Mouse (Mus musculus) heart, postnatal 36 days (tissue): ENCODE results near the gene Zfp949. TPM values are rescaled to one million over a fixed set of nuclear protein-coding genes. Genes with fewer than 3 reads are reported as not detected.

Source experiments
- DNase-seq, 2 experiments: peaks; one replicate each; pipeline ENCODE4 v3.0.0; 2021 to 2022
- intact Hi-C: fragments of 180-260 bp; cut with DNase I; formaldehyde crosslinking; loops from one replicate; pipeline ENCODE4 v1.15.1; 2025
- total RNA-seq, 2 experiments: library from RNA; stranded (reverse); gene quantifications; 2 replicates each; pipeline ENCODE4 v1.2.3; 2021

Gene Zfp949
- 10 to 100 TPM in 1 of 2 experiments, 1 to 10 TPM in 1; 9.2 to 10.1 TPM for total RNA-seq

DNA sequence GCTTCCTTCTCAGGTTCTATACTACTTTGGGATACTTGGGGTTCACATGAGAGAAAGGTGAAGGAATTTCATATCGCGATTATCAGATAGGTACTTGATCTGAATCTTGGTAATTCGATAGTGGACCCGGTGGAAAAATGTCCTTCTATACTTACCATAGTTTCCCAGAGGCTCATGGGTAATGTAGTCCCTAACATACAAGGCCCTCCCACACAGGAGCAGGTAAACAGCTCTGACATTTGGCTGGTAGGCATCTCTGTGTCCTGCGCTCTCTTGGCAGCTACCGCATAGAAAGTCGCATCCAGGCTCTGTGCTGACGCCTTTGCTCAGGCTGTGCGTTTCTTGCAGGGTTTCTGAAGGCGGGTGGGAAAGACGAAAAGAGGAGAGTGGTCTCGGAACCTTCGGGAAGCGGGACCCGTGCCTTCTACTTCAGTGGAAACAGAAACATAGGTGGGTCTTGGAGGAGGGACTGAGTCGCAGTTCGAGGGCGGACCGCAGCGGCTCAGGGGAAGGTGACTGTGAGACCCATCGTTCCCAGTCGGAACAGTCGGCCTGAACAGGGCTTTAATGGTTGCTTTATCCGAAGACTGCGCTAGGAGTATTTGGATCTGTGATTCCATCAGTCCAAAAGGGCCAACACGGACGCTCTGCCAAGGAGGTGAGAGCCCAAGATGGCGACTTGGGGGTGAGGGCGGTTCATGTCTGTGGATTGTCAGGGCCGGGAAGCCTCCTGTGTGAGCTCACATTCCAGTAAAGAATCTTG is at the start of gene Zfp949:
Zfp949 (plus strand) TSS at position 170 of the 763 bp plus-strand sequence.
- intact Hi-C loops, result loop anchor here (2.0 to 10.0 kb wide), 4 partner anchors 67 to 1293 kb away; partner anchors contain the start of genes Cep162 and Snx14
- DNase-seq, result peak; percentile 68 to 72

DNA sequence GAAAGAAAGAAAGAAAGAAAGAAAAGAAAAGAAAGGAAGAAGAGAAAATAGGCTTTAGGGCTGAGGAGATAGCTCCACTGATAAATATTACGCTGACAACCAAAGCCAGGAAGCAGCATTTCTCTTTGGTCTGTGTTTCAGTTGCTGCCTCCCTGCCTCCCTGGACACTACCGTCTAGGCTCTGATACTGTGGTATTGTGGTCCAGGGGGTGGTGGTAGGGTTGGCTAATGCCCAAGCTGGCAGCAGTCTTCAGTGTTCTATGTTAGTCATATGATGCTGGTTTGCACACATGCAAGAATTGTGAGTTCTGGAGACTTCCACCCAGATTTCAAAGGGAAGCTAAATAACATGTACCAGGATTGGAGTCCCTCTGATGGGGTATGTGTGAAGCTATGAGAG is 47.7 kb upstream of the Zfp949 start:
- intact Hi-C loops, result no loop called here
- DNase-seq, result no peak

DNA sequence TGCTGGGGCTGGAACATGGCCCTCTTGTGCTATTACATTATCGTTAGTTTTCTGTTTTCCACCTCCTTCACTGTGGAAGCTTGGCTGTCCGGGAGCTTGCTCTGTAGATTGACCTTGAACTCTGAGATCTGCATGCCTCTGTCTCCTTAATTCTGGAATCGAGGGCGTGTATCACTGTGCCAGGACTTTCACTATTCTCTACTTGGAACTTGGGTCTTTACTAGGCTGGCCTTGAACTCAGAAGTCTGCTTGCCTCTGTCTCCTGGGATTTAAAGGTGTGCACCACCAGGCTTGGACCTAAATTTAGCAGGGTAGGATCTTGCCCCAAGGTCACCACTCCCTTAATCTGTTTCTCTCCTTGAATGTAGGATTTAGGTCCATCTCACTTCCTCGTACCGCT is 46.0 kb upstream of the Zfp949 start:
- intact Hi-C loops, result no loop called here
- DNase-seq, result no peak

DNA sequence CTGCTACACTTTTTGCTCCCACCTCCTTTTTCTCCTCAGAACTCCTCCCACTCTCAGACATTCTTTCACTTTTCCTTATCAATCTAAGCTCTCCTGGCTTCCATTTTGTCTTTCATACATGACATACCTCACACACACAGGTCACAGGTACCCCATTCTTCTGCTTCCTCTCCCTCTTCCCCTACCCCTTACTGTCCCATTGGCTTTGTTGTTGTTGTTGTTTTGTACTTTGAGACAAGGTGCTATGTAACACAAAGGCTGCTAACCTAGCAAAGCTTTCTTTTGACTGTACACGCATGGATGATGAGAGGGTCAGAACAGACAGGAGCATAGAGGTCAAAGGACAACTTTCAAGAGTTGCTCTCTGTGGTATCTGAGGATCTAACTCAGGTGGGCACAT is 32.3 kb upstream of the Zfp949 start:
- intact Hi-C loops, result no loop called here
- no peak for DNase-seq

DNA sequence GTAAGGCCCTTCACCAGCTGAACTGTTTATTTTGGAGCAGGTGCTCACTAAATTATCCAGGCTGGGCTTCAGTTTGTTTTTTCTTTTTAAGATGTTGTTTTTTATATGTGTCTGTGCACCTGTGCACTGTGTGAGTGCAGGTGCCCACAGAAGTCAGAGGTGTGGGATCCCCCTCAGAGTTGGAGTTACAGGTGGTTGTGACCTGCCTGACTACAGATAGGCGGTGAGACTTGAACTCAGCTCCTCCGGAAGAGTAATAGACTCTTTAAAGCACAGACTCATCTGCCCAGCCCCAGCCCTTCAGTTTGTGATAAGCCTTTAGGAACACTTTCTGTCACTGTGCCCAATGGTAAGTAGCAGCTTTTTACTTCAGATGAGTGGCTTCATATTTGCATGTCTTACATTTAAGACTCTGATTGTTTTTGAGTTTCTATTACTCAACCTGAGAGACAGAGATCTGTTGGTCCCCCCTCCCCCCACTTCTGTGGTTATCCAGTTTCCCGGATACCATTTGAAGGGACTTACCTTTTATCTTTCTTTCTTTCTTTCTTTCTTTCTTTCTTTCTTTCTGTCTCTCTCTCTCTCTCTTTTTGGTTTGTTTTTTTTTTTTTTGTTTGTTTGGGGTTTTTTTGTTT is 31.3 kb upstream of the Zfp949 start:
- DNase-seq, result no peak
- intact Hi-C loops, result no loop called here

DNA sequence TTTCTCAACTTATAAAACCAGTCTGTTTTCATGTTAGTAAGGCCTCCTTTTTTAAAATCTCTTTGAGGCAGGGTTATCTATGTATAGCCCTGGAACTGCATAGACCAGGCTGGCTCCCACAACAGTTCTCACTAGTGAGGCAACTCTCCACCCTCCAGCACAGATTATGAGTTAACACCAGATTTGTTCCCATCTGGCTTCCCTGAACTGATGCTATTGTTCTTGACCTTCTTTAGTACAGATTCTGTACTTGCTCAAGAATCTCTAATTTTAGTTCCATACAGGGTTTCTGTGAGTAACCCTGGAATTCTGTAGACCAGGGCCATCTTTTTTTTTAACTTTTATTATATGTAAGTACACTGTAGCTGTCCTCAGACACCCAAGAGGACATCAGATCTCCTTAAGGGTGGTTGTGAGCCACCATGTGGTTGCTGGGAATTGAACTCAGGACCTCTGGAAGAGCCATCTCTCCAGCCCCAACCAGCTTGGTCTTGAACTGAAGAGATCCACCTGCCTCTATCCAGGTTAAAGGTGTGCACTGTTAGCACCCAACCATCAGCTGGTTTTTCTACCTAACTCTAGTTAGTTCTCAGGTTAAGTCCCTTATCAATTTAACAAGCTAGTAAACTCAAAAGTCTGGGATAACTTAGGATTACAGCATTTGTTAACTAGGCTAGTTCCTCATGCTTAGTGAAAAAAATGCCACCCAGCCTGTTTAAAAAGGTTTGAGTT is 28.3 kb upstream of the Zfp949 start:
- DNase-seq, result no peak
- intact Hi-C loops, result loop anchor here (1.0 kb wide), 1 partner anchor 32 kb away; no protein-coding TSS in a partner anchor

DNA sequence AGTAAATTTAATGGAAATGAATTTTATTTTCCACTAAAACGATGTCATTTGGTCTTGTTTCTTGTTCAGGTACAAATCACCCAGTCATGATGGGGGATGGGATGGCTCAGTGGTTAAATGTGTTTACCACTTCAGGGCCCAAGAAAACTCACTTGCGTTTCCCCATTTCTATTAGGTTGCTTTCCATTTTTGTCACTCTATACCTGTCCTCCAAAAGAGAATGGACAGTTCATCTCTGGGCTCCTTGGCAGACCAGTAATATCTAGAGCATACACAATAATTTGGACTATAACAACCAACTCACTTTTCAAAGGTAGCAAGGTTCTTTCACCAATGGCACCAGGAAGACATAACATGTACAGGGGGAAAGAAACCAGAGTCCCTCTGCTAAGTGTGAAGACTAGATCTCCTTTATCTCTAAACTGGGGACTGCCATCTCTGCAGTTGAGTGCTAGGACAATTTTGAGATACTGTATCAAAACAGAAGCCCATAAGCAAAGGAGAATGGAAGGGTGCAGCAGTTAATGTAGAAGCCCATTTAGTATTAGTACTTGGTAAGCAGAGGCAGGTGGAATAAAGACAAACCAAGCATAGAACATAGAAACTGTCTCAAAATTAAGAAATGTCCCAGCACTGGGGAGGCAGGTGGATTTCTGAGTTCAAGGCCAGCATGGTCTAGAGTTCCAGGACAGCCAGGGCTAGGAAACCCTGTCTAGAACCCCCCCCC is 27.5 kb upstream of the Zfp949 start:
- intact Hi-C loops, result no loop called here
- no peak for DNase-seq

DNA sequence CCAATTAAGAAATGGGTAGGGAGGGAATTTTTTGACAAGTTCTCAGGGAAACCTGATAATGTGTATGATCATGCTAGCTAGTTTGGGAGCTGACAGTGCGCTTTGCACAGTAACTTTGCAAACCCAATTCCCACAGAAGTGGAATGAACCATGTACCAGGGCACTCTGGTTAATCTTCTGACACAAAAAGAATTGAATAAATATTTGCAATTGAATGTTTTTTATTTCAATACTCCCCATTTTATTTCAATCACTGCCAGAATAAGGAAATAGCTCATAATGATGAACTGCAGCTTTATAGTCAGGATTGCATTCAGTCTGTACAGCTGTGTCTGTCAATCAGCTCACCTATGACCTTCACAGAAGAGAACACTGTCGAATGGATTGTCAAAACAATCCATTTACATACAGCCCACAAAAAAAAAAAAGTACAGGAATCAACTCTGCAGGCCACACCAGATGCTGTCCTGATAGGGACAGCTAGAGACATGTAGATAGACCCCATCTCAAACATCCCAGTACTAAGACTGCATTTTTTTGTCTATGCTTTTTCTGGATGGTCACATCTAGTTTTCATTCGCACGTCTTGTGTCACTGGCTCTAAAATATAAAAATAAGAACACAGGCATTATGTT is 26.9 kb upstream of the Zfp949 start:
- intact Hi-C loops, result no loop called here

DNA sequence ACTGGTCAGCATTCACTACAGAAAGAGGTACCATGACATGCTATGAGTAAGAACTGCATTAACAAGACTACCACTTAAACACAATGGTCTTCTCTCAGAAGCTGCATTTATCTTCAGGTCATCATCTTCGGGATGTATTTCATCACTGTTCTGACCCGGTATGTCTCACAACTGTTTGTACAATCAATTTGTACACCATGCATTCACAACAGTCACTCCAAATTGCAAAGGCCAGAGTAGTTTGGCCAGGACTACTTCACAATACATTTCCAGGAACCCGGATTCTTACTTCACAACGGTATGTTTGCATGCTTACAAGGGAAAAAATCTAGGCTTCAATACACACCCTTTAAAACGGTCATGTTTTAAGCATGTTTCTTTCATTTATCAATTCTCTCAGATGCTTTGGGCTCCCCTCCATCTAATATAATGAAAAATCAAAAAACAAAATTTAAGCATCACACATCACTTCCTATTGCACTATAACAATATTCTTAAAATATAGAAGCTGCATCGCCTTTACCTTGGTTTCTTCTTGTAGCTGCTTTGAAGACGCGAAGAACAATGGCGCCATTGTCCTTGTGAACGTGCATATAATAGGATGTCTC is 25.8 kb upstream of the Zfp949 start:
- no peak for DNase-seq

More for the DNA sequence above, 26.9 kb upstream of the Zfp949 start:
- DNase-seq, result no peak

DNA sequence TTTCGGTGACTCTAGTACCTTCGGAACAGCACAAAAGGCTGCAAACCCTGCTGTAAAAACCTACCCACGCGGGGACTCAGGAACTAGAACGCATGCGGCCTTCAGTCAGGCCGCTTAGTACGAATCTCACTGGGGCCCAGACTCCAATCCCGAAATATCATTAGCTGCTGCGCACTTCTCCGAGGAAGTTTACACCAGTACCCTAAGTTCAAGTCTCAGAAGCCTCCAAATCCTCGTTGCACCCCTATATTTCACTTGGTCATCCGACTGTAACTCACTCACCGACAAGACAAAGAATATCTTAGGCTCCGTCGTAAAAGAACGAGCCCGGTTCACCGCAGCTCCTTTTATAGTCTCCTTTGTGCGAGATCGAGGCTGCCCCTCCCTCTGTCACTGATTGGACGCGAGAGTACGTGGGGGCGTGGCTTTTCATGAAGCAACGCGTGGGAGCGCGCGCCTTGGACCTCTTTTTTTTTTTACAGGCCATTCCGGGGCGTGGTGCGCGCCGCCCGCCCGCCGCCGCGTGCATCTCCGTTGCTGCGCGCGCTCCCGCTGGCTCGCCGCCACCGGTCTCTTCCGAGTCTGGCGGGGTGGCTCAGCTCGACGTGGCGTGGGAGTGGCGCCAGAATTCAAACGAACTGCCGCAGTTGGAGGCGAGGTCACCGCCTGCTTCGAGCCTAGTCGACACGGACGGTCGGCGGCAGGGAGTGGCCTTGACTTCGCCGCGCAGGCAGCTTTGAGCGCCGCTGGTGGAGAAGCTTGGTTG is 25.1 kb upstream of the Zfp949 start:
- peak; percentile 95 to 96 for DNase-seq
- intact Hi-C loops, result loop anchor here (1.0 kb wide), 3 partner anchors 24 to 83 kb away; no protein-coding TSS in a partner anchor

More for the DNA sequence above, 25.8 kb upstream of the Zfp949 start:
- intact Hi-C loops, result loop anchor here (1.0 kb wide), 2 partner anchors 41 to 83 kb away; no protein-coding TSS in a partner anchor

DNA sequence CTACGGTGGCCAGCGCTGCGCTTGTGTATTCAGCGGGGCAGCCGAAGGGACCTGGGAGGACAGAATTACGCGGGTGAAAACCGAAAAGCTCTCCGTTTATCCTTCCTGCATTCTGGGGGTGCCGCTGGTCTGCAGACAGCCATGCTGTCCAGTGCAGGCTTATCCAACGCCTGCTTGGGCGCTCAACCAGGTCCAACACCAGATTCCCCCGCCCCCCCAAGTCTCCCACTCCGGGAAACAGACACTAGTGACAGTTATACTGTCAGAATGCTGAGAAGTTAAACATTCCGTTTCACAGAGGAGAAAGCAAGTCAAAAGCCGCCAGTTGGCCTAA is 24.5 kb upstream of the Zfp949 start:
- DNase-seq, result no peak
- intact Hi-C loops, result loop anchor here (1.0 kb wide), 1 partner anchor 23 kb away; no protein-coding TSS in a partner anchor

DNA sequence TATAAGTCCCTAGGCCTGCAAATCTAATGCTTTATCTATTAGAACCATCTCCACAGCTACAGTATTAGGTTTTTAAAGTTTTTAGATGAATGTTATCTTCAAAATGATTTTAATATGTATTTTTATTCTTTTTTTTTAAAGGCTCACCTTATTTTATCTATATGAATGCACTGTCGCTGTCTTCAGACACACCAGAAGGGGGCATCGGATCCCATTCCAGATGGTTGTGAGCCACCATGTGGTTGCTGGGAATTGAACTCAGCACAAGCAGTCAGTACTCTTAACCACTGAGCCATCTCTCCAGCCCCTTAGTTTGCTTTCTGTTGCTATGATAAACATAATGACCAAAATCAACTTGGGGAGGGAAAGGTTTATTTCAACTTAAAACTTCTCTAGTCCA is 23.5 kb upstream of the Zfp949 start:
- intact Hi-C loops, result no loop called here

DNA sequence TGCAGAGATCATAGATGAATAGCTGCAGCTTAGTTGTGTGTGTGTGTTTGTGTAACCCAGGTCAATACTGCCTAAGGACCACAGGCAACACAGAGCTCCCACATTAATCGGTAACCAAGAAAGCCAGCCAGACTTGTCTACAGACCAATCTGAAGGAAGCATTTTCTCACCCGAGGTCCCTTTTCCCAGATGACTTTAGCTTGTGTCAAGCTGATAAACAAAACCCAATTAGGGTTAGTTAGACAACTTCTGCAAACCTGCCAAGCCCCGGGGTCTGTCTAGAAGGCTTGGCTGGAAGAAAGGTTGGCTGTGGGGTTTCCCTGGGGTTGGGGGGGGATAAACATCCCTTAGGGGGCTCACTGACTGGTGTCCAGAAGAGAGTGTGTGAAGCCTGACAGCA is 23.0 kb upstream of the Zfp949 start:
- intact Hi-C loops, result no loop called here
- DNase-seq, result no peak

More for the DNA sequence above, 23.5 kb upstream of the Zfp949 start:
- no peak for DNase-seq

DNA sequence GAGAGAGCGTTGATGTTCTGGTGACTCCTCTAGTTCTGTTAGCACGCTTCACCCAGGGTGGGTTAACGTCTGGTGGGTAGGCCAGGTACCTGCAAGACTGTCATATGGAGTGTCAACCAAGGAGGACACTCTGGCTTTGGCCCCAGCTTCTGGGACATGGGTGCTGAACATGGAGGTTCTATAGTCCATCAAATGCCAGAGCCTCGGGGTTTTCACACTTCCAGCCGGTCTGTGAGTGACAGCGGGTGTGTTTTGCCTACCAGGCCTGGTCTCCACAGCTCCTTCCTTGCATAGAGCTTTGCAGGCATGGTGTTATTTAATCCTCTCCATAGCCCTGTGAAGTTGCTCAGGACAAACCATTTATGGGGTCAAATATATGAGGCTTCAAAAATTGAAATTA is 22.5 kb upstream of the Zfp949 start:
- intact Hi-C loops, result no loop called here
- no peak for DNase-seq

DNA sequence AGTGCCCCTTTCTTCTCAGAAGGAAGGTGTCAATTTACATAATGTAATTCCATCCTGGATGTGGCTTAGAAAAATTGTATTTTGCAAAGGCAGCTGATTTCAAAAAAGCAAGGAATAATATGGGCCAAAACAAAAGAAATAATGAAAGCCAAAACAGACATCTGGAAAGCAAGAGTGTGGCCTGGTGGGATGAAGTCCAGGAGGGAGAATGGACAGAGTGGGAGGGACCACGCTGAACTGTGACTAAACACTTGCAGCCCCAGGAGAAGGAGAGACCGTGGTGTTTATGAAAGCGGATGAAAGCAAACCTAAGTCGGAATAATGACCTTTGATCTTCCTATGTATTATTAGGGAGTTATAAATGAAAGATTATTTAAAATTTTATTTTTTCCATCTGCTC is 19.9 kb upstream of the Zfp949 start:
- DNase-seq, result no peak
- intact Hi-C loops, result no loop called here

DNA sequence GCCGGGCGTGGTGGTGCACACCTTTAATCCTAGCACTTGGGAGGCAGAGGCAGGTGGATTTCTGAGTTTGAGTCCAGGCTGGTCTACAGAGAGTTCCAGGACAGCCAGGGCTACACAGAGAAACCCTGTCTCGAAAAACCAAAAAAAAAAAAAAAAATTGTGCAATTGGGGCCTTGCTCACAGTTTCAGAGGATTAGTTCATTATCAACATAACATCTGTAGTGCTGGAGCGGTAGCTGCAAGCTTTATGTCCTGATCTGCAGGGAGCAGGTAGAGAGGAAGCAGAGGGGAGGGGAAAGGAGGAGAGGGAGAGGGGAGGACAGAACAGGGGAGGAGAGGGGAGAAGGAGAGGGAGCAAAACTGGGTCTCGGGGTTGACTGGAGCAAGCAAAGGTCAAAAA is 19.1 kb upstream of the Zfp949 start:
- intact Hi-C loops, result no loop called here

DNA sequence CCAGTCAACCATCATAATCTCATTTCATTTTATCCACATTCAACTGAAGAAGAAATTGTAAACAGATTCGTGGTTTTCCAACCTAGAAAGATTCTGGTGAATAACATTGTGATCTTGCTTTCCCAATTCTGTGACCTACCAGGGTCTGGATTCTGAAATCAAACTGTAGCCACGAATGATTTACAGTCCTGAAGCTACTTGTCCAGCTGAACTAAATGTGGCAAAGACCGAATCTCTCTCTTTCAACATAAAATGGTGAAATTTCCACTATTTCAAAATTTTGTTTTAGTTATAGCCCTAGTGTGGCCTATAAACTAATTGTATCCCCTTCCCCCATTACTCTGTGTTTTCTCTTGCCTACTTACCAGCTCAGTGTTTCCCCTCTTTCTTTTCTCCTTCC is 18.2 kb upstream of the Zfp949 start:
- intact Hi-C loops, result no loop called here
- DNase-seq, result no peak

More for the DNA sequence above, 19.1 kb upstream of the Zfp949 start:
- DNase-seq, result no peak

DNA sequence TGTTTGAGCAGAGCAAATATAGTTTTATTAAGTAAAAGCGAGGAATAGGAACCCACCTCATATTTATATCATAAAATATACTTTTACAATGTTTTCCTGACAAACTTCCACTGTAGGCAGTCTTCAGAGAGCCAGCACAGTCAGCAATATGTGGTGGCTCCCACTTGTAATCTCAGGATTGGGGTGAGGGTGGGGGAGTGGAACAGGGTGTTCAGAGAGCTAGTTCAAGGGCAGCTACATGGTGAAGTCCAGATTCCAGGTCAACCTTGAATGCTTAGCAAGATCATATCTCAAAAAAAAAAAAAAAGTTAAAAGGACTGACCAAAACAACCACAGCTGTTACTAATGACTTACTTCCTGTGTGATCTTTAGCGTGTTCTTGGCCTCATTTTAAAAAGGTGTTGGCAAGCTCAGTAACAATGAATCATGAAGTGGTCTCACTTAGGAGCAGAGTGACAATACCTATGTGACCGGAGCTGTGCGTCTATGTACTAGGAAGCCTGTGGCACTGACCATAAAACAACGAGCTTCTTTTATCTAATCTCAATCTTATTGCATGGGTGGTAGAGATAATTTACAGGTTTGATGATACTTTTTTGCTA is 17.7 kb upstream of the Zfp949 start:
- intact Hi-C loops, result no loop called here
- no peak for DNase-seq

DNA sequence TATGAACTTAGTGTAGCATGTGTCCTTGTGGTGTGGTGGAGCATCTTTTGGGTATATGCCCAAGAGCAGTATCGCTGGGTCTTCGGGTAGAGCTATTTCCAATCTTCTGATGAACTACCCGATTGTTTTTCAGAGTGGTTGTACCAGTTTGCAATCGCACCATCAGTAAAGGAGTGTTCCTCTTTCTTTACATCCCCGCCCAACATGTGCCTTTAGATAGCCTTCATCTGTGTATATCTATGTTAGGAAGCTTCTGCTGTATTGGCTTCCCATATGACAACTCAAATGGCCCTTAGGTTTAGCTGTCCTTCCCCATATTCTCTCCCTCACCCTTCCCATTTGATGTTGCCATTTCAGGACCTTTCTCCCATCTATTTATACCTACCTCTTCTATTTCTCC is 13.7 kb upstream of the Zfp949 start:
- intact Hi-C loops, result no loop called here
- no peak for DNase-seq
